Mouse (Mus musculus): ENCODE data around the gene Med25. TPM values are rescaled to one million over a fixed set of nuclear protein-coding genes. Genes with fewer than 3 reads are reported as not detected.
A peak's percentile ranks its signal among the peaks of the same experiment; 100 is the strongest.

Gene Med25
- polyA plus RNA-seq, 1 experiment: 143 TPM

DNA sequence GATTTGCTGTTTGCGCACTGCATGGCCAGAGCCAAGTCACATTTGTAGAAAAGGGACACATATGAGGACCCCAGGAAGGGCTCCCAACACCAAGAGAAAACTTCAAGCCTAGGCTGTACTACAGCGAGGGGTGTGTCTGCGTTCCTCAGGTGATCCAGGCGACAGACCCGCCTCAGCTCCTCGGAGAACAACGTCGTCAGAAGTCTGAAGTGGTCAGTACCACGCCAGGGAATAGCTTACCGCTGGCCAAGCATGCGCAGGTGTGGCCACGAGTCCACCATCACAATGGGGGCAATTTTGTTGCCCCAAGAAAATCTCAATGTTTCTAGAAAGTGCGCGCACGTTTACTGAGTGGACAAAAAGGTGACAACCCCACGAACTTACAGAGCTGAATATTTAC lies 24.0 kb downstream of the Med25 start:
- H3K4me1 ChIP-seq (ENCODE audit: control insufficient read depth, insufficient read depth, low read length): peaks cover 25% of the 10 kb centered on the region

DNA sequence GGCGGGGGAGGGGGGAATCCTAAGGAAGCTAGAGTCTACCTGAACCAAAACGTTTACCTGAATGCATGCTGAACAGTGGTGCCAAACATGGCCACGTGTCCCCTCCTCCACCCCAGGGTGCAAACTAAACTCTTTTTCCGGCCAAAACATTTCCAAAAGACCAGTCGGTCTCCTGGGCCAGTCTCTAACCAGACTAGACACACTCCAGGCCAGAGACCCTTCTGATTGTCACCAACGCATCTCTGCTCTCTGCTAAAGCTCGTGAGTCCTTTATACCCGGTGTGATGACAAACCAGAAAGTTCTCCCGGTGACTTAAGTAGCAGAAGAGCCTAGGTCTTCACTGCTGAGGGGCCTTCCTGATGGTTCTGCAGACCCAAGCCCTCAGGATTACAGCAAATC lies 24.7 kb downstream of the Med25 start:
- Histone ChIP-seq H3K27me3 (ENCODE audit: control insufficient read depth, insufficient read depth, low read length) (no peaks in the 10 kb centered on the region), H3K4me3 (ENCODE audit: control insufficient read depth, low read depth, low read length) (peak overlapping the region; percentile 28), H3K36me3 (ENCODE audit: control insufficient read depth, insufficient read depth, low read length) (no peaks in the 10 kb centered on the region), H3K27ac (ENCODE audit: control insufficient read depth, insufficient read depth, low read depth, low read length) (no peak overlapping the region), H3K4me1 (ENCODE audit: control insufficient read depth, insufficient read depth, low read length) (peaks cover 23% of the 10 kb centered on the region)
- TF ChIP-seq POLR2A (IDR thresholded peaks at IDR 0.05; ENCODE audit: control insufficient read depth, low read depth, low read length): no peak

More for the DNA sequence above, 24.0 kb downstream of the Med25 start:
- Histone ChIP-seq H3K36me3 (ENCODE audit: control insufficient read depth, insufficient read depth, low read length) (no peaks in the 10 kb centered on the region), H3K4me3 (ENCODE audit: control insufficient read depth, low read depth, low read length) (peak overlapping the region; percentile 70), H3K27me3 (ENCODE audit: control insufficient read depth, insufficient read depth, low read length) (no peaks in the 10 kb centered on the region), H3K27ac (ENCODE audit: control insufficient read depth, insufficient read depth, low read depth, low read length) (peak overlapping the region; percentile 50; the same call in 1 of the 2 replicates)
- TF ChIP-seq POLR2A (IDR thresholded peaks at IDR 0.05; ENCODE audit: control insufficient read depth, low read depth, low read length) (peak; percentile 44; the same call in 1 of the 2 replicates), CTCF (IDR thresholded peaks at IDR 0.05; ENCODE audit: control insufficient read depth, insufficient read depth, insufficient replicate concordance, low read depth, low read length) (no peak)

DNA sequence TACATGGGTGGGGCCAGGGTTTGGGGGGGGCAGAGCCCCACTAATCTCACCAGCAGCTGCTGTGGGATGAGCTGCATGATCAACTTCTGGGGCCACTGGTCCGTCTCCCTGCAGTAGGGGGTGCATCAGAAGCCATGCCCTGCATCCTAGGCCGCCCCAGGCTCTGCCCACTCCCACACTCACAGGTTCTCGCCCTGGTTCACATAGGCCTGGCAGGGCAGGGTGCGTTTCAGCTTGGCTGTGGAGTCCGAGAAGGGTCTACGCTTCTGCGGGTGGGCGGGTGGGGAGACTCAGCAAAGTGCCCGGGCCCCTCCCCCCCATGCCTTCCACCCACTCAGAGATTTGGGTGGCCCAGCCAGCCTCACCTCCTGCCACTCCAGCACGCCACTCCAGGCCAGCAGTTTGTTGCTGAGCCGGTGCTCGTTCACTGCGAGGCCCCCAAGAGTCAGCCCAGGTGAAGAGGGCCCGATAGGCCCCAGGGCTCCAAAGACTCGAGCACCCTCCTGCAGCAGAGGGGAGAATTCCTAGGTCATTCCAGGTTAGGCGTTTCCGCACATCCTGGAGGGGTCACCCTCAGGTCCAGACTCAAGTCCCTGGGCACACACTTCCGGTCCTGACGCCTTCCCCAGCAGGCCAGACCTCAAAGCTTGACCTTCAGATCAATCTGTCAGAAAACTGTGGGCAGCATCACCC lies 25.4 kb downstream of the Med25 start:
- Histone ChIP-seq H3K27me3 (ENCODE audit: control insufficient read depth, insufficient read depth, low read length) (no peaks in the 10 kb centered on the region), H3K4me3 (ENCODE audit: control insufficient read depth, low read depth, low read length) (no peak overlapping the region), H3K36me3 (ENCODE audit: control insufficient read depth, insufficient read depth, low read length) (no peaks in the 10 kb centered on the region), H3K27ac (ENCODE audit: control insufficient read depth, insufficient read depth, low read depth, low read length) (no peak overlapping the region), H3K4me1 (ENCODE audit: control insufficient read depth, insufficient read depth, low read length) (peaks cover 23% of the 10 kb centered on the region)
- TF ChIP-seq POLR2A (IDR thresholded peaks at IDR 0.05; ENCODE audit: control insufficient read depth, low read depth, low read length): no peak
- no peak for TF ChIP-seq CTCF (IDR thresholded peaks at IDR 0.05; ENCODE audit: control insufficient read depth, insufficient read depth, insufficient replicate concordance, low read depth, low read length)

DNA sequence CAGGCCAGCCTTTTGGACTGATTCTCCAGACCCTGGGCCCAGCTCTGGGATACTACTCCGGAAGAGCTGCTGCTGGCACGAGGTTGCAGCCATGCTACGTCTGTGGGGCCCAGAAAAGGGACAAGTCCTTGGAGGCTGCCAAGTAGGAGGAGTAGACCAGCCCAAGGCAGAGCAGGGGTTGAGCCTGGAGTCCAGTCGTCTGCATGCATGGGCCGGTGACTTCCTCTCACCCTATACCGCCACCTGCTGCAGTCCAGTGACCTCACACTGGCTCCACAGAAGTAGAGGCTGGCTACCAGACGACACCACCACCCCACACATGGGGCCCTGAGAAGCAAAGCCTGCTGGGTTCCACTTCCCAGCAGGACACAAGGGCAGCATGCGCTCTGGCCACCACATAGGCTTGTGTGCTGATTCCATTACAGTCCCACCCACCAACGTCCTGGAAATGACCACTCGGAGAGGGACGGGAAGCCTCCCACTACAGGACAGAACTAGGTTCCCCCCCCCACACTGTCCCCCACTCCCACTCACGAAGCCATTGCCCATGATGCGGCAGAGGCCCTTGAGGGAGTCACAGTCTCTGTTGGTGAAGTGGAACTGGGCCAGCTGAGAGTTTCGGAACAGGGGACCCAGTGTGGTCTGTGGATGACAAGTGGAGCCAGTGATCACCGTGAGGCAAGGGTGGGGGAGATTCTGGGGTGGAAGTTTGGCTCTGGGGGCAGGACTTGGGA lies 26.1 kb downstream of the Med25 start:
- Histone ChIP-seq H3K4me1 (ENCODE audit: control insufficient read depth, insufficient read depth, low read length) (peaks cover 23% of the 10 kb centered on the region), H3K27ac (ENCODE audit: control insufficient read depth, insufficient read depth, low read depth, low read length) (peak overlapping the region; percentile 46), H3K4me3 (ENCODE audit: control insufficient read depth, low read depth, low read length) (no peak overlapping the region), H3K36me3 (ENCODE audit: control insufficient read depth, insufficient read depth, low read length) (no peaks in the 10 kb centered on the region), H3K27me3 (ENCODE audit: control insufficient read depth, insufficient read depth, low read length) (no peaks in the 10 kb centered on the region)
- peak; percentile 16; the same call in 1 of the 2 replicates for TF ChIP-seq CTCF (IDR thresholded peaks at IDR 0.05; ENCODE audit: control insufficient read depth, insufficient read depth, insufficient replicate concordance, low read depth, low read length)
- TF ChIP-seq POLR2A (IDR thresholded peaks at IDR 0.05; ENCODE audit: control insufficient read depth, low read depth, low read length): 0 out of 2 replicates have a peak, but pooled peaks have one; percentile 26

DNA sequence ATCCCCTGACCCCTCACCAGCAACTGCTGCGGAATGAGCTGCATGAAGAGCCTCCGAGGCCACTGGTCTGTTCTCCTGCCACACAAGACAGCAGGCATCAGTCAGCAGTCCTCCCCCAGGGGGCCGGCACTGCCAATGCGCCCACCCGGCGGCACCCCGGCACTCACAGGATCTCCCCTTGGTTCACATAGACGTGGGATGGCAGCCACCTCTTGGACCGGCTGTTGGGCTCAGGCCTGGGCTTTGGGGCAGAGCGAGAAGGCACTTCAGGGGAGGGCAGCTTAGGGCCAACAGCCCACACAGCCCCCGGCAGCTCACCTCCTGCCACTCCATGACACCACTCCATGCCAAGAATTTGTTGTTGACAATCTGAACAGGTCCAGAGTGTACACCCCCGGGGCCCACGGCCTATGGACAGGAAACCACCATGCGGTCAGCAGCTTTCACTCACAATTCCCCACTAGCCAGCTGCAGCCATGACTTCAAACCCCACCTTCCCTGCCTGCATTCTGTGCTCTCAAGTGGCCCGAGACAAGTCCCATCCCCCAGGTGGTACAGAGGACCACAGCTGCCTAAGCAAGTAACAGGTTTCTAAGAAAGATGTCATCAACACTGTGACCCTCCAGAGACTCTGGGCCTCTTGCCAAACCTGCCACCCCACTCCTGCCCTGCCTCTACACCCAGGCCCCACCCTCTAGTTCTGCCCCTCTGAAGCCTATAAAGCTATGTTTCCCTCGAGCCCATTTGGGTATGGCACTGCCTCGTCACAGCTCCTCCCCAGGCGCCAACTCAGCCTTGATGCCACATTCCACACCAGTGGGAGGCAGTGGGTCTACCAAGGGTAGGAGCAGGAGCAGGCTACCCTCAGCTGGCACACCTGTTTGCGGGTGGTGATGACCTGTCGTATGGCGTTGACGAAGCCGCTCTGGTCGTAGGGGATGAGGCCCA lies 27.6 kb downstream of the Med25 start:
- H3K4me3 ChIP-seq (ENCODE audit: control insufficient read depth, low read depth, low read length): no peak overlapping the region
- no peaks in the 10 kb centered on the region for H3K27me3 ChIP-seq (ENCODE audit: control insufficient read depth, insufficient read depth, low read length)
- TF ChIP-seq POLR2A (IDR thresholded peaks at IDR 0.05; ENCODE audit: control insufficient read depth, low read depth, low read length): no peak
- TF ChIP-seq CTCF (IDR thresholded peaks at IDR 0.05; ENCODE audit: control insufficient read depth, insufficient read depth, insufficient replicate concordance, low read depth, low read length): no peak
- H3K27ac ChIP-seq (ENCODE audit: control insufficient read depth, insufficient read depth, low read depth, low read length): no peak overlapping the region; the same call in 1 of the 2 replicates
- no peaks in the 10 kb centered on the region for H3K36me3 ChIP-seq (ENCODE audit: control insufficient read depth, insufficient read depth, low read length)
- peaks cover 20% of the 10 kb centered on the region for H3K4me1 ChIP-seq (ENCODE audit: control insufficient read depth, insufficient read depth, low read length)

DNA sequence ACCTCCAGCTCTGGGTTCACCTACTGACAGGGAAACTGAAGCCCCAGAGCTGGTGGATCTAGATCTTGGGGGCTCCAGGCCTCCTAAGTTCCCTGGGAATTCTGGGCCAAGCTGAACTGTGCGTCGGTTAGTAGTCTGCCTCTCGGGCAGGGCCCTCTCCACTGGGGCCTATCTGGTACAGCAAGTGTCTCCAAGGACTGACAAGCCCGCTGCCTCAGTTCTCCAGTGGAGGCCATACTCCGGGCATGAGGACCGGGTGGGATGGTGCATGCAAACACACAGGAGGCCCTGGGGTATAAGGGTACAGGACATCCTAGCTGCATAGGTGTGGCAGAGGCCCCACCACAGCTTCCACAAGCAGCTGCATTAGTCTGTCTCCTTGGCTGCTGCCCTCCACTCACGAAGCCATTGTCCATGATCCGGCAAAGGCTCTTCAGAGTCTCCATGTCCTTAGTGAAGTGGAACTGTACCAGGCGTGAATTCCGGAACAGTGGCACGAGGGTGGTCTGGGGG lies 28.5 kb downstream of the Med25 start:
- Histone ChIP-seq H3K27me3 (ENCODE audit: control insufficient read depth, insufficient read depth, low read length) (no peaks in the 10 kb centered on the region), H3K4me3 (ENCODE audit: control insufficient read depth, low read depth, low read length) (no peak overlapping the region), H3K4me1 (ENCODE audit: control insufficient read depth, insufficient read depth, low read length) (peaks cover 18% of the 10 kb centered on the region), H3K36me3 (ENCODE audit: control insufficient read depth, insufficient read depth, low read length) (no peaks in the 10 kb centered on the region), H3K27ac (ENCODE audit: control insufficient read depth, insufficient read depth, low read depth, low read length) (no peak overlapping the region)
- TF ChIP-seq POLR2A (IDR thresholded peaks at IDR 0.05; ENCODE audit: control insufficient read depth, low read depth, low read length) (peak; percentile 27; the same call in 1 of the 2 replicates), CTCF (IDR thresholded peaks at IDR 0.05; ENCODE audit: control insufficient read depth, insufficient read depth, insufficient replicate concordance, low read depth, low read length) (no peak)
